Mouse (Mus musculus) R1 (cell line): ENCODE measurements around the gene Cwc27.

Source experiments
- DNase-seq: peaks from one replicate; pipeline ENCODE4 v3.0.0-alpha.2; 2018; ENCODE audit warnings: low read depth, low spot score

Gene Cwc27

DNA sequence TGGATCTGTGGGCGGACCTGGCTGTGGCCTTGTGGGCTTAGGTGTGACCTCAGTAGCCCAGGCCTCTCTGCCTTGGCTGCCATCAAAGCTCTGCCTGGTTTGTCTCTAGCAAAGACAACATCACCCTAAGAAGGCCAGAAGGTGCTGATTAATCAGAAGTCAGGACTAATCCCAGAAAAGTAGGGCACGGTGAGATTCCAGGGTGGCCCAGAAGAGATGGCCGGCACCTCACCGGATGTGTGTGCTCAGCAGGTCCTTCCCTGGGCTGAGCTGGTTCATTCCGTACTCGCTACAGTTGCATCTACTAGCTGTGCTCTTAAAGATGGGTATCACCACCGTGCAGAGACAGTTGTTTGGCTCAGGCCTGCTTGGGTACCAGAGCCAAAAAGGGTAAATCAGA is 201.8 kb downstream of the Cwc27 start:
- no peak for DNase-seq

GRCm38 (mm10) chr13:104611296-104611695 is 205.6 kb downstream of the Cwc27 start:
- no peak for DNase-seq

DNA sequence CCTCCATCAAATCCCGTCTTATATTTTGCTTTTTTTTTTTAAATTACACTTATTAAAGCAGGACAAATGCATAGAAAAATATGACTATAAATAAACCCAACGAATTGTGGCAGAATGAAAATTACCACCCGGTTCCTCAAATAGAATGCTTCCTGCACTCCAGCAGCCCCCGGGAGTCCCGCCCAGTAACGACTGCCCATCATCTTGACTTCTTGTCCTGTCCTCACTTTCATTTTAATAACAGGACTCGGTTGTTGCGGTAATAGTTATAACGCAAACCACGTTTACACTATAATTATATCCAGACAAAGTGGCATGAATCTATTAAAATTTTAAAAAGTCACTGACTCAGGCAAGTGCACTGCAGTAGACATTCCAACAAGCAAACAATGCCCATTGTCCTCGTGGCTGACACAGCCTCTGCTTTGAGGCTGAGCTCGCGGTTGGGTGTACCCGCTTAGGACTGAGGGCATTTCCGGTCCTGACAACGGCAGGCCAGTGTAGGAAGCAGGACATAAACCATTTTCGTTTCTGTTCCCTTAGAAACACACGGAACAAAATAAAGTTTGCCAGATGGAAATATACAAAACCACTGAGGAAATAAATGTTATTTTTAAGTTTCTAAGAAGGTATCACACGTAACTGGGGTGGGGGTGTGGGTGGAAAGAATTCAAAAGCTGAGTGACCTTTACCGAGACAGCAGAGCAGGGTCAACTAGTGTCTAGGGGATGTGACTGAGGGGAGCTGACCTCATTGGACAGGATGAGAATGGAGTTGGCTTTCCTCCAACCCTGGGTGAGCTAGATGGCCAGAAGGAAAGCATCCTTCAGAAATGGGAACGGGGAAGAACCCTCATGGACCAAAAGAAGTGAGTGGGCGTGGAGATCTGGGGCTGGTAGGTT is 206.5 kb downstream of the Cwc27 start:
- DNase-seq, result peak; percentile 21

GRCm38 (mm10) chr13:104608516-104608915 is 208.4 kb downstream of the Cwc27 start:
- DNase-seq, result no peak

DNA sequence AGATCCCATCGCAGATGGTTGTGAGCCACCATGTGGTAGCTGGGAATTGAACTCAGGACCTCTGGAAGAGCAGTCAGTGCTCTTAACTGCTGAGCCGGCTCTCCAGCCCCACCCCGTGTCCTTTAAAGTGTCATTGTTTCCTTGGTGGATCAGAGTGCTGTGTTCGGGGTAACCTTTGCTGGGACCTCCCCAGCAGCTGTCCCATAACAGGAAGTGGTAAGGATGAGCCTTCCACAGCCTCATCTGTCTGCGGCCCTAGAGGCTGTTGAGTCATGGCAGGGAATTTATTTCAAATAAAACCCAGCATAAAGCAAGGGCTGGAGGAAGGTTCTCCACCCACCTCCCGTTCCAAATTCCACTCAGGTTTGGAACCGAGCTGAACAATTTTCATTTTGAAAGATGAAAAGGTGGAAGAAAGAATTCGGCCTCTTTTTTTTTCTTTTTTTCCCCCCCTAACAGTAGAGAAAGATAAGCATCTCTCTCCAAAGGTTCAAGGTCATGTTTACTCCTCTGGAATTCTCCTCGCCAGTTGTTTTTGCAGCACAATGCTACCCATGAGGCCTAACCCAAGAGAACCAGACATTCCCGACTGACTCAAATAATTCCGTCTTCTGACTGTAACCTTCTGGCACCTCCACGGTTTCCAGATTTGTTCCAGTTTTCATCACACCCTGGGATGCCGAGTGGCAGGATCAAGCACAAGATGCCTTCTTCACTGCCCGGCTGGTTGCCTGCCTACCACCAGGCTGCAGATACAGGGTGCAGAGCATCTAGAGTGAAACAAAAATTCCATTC is 210.0 kb downstream of the Cwc27 start:
- peak; percentile 67 for DNase-seq

DNA sequence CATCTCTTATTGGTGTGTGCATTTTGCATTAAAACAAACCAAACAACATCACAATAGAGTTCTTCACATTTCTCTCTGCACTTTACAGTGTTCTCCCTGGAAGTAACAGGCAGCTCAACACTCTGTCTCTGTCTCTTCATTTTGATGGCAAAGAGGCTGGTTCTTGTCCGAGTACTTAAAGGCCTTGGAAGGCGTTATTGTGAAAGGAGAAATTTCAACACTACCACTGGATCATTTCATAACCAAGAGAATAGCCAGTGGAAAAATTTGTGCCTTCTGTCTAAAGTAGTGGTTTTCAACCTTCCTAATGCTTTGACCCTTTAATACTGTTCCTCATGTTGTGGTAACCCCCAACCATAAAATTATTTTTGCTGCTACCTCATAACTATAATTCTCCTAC is 211.8 kb downstream of the Cwc27 start:
- DNase-seq, result no peak

DNA sequence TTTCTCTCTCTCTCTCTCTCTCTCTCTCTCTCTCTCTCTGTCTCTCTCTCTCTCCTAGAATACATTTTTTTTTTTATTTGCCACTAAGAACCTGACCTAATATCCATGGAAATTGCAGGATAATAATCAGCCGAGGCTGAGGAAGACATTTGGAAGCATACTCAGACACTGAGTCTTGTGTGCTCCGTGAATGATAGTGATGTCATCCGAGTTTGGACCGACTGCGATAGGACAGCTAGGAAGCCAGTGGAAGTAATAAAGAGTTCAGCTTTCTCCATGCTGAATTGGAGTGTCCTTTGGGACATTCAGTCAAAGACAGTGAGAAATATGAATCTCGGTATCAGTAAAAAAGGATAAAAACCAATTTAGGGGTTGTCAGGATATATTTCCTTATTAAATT is 214.7 kb downstream of the Cwc27 start:
- no peak for DNase-seq

DNA sequence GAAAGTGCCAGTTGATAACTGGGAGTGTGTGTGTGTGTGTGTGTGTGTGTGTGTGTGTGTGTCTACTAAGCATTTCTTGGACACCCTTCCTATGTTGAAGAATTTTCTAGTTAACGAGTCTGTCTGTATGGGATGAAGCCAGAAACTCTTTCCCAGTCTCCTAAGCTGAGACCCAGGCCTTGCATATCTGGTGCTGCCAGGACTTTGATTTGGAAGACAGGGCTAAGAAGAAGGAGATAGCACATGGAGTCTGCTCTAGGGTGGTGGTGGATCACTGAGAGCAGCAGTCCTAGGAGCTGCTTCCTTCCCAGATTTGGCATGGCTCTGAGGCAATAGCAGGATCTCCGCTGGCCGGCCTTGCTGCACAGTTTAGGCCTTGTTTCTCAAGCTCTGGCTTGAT is 215.2 kb downstream of the Cwc27 start:
- no peak for DNase-seq

- no peak for DNase-seq
Measured at GRCm38 (mm10) chr13:104596199-104596598, 220.7 kb downstream of the Cwc27 start.

DNA sequence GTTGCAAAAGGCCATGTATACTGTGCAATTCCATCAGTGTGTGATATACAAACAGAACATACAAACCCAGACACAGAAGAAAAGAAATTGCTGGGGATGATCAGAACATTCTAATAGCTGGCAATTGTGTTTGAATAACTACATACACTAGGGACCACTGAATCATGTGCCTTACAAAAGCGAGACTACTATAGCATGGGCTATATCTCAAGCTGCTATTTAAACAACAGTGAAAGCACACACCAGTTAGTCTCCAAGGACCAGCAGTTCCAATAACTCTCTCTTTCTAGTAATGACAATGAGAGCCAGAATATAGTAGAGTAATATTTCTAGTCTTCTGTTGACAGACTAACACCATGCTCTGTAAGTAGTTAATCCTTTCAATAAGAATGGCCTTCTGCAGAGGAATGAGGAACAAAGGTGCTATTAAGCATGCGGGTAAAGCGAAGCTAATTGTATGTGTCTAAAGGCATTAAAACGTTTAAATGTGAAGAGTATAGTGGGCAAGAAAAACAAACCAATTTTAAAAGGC is 222.1 kb downstream of the Cwc27 start:
- no peak for DNase-seq

DNA sequence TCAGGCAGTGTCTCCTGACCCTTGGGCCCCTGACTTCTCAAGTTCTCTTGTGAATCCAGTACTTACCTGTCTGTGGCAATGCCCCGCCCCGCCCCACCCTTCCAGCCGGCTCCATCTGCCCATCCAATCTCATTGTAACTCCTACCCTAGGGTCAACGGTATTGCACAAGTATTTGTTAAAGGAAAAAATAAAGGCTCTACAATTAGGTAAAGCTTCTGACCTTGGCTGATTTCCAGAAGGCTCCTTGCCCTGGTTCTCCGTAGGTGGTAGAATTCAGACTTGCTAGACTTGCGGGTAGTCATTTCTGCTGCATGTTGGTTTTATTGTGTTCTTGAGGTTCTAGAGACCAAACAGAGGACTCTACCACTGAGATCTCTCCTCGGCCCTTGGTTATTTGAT is 226.0 kb downstream of the Cwc27 start:
- DNase-seq, result no peak

GRCm38 (mm10) chr13:104590097-104590607 is 226.8 kb downstream of the Cwc27 start:
- DNase-seq, result peak; percentile 59

- no peak for DNase-seq
Measured at GRCm38 (mm10) chr13:104588383-104588782, 228.6 kb downstream of the Cwc27 start.
